Mouse (Mus musculus): ENCODE results near the gene Med11.
A peak's percentile ranks its signal among the peaks of the same experiment; 100 is the strongest.
"Not testable (repeated sequence)": the region's sequence is repeated elsewhere in the genome, so short reads cannot be mapped to it uniquely, and the experiment has no call there.

Med11 gene

DNA sequence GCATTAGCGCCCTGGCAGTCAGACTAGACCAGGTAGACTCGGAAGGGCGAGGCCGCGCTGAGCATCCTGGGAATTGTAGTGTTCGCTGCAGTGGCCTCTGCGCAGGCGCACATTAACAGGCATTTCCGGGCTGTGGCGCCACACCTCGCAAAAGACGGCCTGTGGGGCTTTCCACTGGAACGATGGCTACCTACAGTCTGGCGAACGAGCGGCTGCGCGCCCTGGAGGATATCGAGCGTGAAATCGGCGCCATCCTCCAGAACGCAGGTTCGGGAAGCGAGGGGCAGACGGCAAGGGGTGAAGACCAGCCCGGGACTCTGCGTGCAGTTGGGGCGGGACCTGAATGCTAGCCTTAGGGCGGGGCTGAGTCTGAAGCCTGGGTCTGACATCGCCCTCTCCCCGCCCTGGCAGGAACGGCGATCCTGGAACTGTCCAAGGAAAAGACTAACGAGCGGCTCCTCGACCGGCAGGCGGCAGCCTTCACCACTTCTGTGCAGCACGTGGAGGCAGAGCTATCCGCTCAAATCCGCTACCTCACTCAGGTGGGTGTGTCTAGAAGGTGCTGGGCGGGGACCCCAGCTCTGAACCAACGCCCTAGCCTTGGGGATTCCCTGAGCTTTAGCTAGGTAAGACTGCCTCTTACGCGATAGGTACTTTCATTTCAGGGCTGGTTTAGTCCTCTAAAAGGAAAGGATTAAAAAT, at the start of gene Med11:
Gene Med11 (plus strand): TSS at position 123 of the 702 bp plus-strand sequence.
- DNase-seq (ENCODE audit: low spot score), result peak; percentile 93

DNA sequence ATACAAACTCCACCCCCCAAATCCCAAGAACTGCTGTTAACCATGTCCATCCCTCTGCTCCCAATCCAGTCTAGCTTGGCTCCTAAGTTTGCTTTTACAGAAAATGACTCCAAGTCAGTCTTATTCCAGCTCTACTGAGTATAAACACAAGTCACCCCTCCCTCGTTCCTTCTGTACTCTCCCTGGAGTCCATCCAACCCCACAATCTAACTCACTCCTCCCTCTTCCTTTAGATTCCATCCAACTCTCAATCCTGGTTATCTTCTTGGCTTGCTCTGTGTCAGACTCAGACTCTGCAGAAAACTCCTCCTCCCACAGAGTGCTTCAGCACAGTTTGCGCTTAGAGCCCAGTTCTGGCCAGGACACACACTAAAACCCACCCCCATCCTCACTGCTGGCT, 48.1 kb upstream of the Med11 start:
- peak; percentile 60 for DNase-seq (ENCODE audit: low spot score)

DNA sequence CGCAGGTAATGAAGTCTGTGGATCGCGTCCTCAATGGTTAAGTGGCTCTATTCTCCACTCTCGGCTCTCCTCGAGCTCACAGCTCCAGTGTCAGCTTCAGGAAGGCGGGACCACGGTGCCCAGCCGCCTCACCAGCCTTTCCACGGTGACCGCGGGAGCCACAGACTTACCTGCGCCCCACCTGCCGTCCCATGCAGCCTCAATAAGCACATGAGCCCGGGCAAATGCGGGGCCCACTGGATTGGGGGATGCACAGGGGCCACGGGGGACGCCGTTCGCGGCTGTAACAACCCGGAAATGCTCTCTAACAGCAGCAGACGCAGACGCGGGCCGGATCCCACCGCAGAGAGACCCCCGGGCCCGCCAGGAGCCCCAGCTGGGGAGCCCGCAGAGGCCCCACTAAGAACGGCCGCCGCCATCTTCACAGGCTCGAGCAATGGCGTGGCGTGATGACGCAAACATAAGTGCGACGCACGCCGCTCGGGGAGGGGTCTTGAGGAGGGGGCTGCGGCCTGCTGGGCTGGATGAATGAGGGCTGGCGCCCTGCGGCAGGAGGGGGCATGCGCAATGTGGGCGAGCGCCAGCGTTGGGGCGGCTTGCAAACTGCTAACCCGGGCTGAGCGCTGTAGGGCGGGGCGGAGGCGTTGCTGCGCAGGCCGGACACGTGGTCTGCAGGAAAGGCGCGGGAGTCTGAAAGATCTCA, 42.0 kb upstream of the Med11 start, which contains the start of gene Pelp1:
Gene Pelp1 (minus strand): TSS at position 438 of the 703 bp plus-strand sequence.
- peak; percentile 96 for DNase-seq (ENCODE audit: low spot score)

DNA sequence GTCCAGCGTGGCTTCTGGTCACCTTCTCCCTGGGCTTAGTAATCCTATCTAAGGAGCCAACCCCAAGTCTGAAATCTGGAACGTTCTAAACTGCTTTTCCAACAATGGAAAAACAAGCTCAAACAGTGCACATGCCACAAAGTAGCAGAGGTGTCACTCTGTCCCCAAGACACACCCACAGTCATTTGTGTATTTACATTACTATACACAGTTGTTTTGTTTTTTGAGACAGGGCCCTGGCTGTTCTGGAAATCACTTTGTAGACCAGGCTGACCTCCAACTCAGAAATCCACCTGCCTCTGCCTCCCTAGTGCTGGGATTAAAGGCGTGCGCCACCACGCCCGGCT, 41.4 kb upstream of the Med11 start:
- DNase-seq (ENCODE audit: low spot score), result no peak

DNA sequence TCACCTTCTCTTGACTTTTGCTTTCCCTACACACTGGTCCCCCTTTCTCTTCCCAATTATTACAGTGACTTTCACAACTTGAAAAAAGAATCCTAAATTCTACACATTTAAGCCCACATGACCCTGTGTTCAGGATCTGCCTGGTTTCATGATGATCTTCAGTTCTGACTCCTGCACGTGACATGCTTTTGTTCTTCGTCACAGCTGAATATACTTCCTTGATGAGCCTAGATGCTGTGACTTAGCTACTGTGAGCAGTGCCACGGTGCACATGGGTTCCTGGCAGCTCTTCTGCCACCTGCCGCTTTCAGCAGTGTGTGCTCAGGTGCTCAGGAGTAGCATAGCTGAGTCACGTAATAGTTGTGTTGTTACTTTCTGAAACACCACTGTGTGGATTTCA, 39.1 kb upstream of the Med11 start:
- DNase-seq (ENCODE audit: low spot score), result no peak

DNA sequence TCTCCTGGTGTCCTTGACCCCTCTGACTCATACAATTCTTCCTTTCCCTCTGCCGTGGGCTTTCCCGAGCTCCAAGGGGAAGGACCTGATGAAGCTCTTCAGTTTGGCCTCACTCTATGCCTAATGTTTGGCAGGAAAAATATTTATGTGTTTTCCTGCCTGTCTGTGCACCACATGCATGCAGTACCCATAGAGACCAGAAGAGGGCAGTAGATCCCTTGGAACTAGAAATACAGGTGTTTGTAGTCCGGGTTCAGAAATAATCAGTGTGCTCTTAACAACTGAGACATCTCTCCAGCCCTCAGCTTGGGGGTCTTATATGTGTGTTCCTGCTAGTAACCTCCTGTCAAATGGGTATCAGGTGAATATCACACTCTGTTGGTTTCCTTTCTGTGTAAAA, 37.8 kb upstream of the Med11 start:
- peak; percentile 63 for DNase-seq (ENCODE audit: low spot score)

DNA sequence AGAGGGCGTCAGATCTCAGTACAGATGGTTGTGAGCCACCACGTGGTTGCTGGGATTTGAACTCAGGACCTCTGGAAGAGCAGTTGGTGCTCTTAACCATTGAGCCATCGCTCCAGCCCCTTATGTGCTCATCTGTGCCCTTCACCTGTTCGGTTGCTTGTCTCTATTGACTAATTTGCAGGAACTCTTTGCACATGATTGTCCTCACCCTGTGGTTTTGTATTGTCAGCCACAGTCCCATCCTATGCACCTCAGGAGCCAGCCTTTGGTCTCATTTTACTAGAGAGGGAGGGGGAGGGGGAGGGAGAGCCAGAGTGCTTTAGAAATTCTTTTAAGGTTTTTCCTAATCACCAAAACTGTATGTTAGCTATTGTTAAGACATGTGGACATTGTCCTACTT, 33.5 kb upstream of the Med11 start:
- DNase-seq (ENCODE audit: low spot score), result no peak

DNA sequence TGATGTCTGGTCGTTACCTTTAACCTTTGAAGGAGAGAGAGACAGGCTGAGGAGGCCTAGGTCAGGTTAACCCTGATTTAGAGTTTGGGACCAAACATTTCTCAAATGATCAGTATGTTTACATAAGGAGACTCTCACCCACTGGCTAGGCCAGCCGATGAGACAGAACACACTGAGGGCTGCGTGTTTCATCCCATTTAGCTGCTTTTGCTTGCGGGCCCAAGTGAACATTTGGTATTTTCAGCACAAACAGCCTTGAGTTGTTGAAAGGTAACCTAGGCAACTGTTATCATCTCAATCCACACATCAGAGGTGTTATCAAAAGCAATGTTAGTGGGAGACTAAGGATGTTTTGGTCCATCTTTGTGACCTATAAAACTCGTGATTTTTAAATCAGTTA, 32.2 kb upstream of the Med11 start:
- no peak for DNase-seq (ENCODE audit: low spot score)

DNA sequence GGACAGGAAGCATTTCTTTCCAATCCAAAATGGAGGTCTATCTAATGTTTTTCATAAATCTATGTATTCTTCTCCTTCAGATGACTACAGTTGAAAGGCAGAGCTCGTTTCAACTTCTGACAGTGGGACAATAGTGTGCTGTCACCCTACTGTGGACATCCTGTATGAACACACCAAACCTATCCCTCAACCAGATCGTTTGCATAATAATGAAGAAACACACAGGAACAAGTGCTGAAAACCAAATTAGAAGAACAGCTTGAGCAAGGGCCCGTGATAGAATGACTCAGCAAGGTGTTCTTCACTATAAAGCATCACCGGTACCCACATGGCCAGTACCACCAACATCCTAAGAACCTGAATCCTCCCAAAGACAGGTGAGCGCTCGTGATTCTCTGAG, 25.1 kb upstream of the Med11 start:
- DNase-seq (ENCODE audit: low spot score), result not testable (repeated sequence)

DNA sequence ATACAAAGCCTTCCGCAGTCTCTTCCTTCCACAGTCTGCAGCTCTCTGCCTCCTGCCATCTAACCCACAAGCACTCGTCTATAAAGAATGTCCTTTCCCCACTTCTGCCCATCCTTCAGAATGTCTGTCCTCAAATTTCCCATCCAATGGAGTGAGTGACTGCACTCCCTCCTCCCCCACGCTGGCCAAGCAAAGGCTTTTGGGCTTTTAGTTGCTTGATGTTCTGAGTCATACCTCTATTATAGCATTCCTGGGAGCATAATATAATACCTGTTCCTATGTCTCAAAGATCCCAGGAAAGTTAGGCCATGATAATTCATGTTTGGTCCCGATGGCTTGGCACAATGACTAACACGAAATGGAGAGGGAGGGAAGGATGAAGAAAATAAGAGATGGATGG, 20.1 kb upstream of the Med11 start:
- DNase-seq (ENCODE audit: low spot score), result no peak

DNA sequence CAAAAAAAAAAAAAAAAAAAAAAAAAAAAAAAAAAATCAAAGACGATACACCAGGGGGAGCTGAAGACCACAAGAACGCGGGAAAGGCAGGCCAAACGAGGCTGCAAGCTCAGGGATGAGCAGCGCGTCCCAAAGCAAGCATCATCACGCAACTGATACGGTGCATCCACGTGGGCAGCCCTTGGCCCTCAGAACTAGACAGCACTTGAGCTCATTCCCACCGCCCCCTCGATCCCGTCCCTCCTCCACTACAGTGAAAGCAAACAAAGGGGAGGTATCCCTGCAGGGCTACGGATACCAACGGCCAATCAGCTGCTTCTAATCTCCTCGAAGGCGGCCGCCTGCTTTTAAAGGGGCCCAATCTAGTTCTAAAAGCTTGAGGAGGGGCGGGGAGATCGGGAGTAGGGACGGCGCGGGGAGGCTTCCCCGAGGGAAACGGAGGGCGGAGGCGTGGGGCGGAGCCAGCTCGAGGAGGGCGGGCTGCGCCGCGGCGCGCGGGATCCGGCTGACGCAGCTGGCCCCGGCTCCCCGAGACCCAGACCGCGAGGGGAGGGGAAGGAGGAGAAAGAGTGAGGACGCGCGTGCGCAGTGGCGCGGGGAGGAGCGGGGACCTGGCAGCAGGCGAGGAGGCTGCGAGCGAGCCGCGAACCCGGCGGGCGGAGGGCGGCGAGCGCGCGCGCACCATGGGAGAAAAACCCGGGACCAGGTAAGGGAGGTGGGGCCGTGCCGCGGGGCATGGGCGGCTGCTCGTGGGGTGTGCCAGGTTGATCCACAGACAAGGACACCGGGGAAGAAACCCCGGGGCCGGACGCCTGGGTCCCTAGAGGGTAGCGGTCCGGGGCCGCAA, 19.4 kb upstream of the Med11 start, which contains the start of gene Arrb2:
Gene Arrb2 (plus strand): TSS at position 588 of the 847 bp plus-strand sequence.
- peak; percentile 96 for DNase-seq (ENCODE audit: low spot score)

DNA sequence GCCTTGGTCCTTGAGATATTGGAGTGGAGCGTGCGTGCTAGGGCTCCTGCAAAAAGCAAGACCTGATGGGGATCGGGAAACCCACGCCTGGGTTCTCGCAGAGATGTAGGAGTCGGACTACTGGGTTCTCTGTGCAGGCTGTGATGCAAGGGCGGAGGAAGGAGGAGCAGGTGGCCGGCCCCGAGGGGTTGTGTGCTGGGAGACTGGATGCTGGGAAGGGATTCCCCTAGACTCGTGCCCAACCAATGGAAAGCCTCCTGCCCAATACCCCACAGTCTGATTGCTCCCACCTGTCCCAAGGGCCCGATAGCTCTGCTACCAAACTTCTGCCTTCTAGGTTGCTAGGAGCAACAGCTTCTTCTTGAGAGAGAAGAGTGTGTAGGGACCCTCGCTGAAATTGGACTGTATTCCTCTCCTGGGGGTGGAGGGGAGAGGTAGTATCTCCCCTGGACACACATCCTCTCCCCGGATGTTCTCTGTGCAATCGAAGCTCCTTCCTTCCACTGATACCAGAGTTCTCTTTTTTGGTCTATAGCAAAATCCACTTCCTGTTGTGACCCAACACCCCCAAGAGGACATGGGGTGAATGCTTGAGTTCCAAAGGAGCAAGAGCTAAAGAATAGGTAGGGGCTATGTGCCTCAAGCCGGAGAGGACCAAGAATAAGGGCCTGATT, 18.7 kb upstream of the Med11 start:
- peak; percentile 53 for DNase-seq (ENCODE audit: low spot score)

DNA sequence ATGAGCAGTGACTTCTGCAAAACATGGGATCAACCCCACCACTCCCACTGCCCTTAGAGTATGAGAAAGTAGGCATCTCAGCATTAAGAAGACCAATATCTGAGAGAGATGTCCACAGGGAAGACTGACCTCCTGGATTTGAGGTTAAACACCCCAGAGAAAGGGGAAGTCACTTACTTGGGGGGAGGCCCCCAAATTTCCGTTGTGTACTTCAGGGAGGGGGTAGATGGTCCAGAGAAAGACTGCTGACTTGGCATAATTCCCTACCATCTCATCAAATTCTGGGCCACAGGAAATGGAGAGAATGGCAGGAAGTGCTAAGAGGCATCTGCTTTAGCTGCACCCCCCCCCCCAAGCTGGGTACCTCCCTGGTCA, 18.2 kb upstream of the Med11 start:
- DNase-seq (ENCODE audit: low spot score), result no peak

DNA sequence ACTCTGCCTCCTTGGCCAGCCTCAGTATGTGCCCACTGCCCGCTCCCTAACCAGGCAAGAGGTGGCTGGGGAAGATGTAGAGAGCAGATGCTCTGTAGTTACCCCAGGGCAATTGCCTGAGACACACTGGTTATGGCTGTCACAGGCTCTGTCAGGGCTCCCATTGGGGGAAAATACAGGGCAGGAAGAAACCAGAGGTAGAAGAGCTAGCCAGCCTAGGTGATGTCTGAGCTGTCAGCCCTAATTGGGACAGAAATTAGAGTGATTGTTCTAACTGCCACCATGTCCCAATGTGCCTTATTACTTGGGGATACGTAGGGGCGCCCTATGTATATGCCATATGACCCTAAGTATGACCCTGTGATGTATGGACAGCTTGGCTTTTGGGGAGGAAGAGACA, 17.8 kb upstream of the Med11 start:
- no peak for DNase-seq (ENCODE audit: low spot score)

DNA sequence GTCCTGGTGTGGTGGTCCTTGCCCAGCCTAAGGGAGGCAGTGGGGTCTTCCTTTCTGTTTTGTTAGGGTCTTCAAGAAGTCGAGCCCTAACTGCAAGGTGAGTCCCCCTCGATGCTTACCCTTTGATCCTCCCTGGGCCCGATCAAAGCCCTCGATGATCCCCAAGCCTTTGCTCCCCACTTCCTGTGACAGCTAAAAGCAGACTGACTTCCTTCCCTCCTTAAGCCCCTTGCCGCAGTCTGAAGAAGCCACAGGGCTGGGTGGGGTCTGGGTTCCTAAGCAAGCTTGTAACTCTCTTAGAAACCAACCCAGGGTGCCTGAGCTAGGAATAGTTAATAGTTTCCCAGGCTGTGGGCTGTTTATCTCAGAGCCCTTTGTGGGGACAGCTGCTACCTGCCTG, 16.2 kb upstream of the Med11 start:
- DNase-seq (ENCODE audit: low spot score), result no peak

DNA sequence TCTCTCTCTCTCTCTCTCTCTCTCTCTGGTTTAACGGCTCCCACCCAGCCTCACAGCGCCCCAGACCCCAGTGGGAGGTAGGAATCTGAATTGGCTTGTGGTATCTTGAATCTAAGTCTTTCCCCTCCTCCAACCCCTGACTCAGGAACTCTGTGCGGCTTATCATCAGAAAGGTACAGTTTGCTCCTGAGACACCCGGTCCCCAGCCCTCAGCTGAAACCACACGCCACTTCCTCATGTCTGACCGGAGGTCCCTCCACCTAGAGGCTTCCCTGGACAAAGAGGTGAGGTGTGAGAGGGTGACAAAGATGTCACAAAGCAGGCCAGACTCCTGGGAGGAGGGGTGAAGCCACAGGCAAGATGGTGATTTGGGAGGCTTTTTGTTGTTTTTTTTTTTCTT, 14.3 kb upstream of the Med11 start:
- no peak for DNase-seq (ENCODE audit: low spot score)

DNA sequence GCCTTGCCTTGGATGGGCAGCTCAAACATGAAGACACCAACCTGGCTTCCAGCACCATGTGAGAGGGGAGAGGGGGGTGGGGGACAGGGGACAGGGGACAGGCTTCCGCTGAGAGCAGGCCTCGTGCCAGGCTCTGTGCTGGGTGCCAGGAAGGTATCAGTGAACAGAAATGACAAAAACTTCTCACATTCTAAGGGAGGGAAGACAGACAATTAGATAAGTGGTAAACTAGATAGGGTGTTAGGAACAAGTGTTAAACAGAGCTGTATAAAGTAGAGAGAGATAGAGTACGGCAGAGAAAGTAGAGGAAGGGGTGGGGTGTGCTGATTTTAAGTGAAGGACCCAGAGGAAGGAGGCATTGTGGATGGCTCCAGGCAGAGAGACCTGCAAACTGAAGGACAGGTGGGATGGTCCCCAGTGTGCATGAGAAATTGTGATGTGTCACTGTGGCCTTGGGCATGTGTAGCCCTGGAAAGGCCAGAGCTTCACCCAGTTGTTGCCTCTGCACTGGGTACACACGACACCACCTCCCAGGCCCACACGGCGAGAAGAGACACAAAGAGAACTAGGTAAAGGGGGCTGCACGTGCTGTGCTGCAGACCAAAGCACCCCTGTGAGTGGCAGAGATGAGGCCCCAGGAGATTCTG, 12.9 kb upstream of the Med11 start:
- no peak for DNase-seq (ENCODE audit: low spot score)

DNA sequence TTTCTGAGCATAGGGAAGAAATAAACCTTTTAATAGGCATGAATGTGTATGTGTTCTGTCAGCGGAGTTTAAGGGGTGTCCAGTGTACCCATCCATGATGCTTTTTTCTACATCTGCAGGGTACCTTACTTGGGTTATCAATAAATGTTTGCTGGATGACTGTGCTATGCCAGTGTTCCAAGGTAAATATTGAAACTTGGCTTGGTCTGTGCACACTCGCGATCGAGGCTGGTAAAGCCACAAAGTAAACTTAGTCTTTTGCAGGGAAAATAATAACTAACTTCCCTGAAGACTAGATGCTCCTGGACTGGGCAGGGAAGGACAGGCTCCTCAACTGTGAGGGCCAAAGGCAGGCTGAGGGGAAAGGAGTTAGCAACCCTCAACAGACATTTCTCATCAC, 11.1 kb upstream of the Med11 start:
- DNase-seq (ENCODE audit: low spot score), result no peak

DNA sequence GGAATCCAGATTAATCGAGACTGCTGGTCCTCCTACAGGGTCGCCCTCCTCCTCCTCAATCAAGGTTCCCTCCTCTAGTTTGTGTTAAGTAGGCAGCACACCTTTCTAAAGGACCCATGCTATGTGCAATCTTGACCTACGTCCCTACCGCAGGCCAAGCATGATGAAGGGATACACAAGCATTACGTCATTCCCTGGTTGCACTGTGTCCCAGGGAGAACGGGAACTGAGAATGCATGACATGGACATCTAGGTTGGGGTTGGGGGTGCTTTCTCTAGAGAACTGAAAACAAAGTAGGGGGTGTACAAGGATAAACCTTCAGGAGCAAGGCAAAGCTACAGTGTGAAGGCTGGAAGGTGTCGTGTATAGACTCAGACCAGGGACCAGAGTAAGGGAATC, 9.8 kb upstream of the Med11 start:
- DNase-seq (ENCODE audit: low spot score), result no peak

DNA sequence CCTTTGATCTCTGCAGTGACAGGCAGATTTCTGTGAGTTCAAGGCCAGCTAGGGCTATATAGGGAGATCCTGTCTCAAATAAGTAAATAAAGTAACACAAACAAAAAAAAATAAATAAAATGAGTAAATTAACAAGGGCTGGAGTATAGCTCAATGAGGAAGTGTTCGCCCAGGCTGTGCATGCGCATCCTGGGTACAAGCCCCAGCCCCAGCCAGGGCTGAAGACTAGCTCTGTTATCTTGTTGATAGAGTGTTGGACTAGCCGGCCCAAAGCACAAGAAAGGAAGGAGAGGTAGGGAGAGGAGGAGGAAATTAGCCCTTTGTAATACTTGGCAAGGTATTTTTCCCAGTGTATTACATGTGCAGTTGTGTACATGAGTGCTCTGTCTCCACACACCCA, 7.8 kb upstream of the Med11 start:
- DNase-seq (ENCODE audit: low spot score), result no peak

DNA sequence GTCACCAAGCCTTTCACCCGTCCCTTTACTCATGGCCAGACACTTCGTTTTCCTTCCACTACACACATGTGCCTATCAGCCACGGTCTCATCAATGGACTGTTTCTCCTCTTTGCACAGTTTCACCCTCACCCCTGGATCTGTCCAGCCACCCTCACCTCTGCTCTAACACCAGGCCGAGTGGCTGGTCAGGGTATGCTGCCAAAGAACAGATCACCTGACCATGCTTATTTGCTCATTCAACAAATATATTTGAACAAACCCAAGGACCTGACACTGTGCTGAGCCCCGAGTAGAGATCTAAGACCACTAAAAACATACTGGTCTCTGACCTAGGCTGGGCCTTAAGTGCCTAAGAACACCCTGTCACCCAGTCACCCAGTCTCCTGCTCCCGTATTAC, 7.1 kb upstream of the Med11 start:
- no peak for DNase-seq (ENCODE audit: low spot score)

DNA sequence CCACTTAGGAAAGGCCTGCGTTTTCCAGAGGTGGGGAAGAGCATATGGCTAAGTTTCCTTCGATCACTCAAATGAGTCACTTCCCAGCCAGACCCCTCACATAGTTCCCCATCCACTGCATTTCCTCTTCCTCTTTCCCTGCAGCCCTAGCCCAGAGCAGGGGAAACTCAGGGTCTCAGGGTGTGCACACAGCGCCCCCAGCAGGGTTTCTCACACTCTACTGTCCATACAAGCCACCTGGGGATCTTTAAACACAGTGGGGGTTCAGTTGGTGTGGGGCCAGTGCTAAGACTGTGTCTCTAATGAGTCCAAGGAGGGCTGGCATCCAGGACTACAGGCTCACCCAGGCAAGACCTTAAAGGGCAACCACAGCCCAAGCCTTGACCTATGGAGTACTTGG, 5.0 kb upstream of the Med11 start:
- DNase-seq (ENCODE audit: low spot score), result no peak
